Mouse (Mus musculus) retina, postnatal 7 days (tissue): ENCODE data around the gene Grxcr1.

Experiments
- DNase-seq: peaks from one replicate; pipeline ENCODE4 v3.0.0-alpha.2; 2012; ENCODE audit warnings: low read depth, low spot score

Grxcr1 gene

DNA sequence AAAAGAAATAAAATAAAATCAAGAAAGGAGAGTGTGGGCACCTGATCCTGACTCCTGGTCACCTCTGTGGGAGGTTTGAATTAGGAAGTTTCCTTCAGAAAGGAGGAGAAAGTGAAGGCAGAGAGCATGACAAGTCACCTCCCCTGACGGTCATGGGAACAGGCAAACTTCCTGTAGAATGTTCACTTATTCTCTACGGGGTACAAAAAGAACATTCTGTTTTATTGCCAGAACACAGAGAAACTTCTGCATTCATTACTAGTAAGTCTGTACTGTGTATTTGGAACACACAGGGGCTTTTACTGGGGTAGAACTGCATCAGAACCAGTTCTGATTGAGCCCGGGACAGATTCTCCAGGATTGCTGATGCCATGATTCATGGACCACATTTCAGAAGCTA is 55.5 kb downstream of the Grxcr1 start:
- DNase-seq: no peak

DNA sequence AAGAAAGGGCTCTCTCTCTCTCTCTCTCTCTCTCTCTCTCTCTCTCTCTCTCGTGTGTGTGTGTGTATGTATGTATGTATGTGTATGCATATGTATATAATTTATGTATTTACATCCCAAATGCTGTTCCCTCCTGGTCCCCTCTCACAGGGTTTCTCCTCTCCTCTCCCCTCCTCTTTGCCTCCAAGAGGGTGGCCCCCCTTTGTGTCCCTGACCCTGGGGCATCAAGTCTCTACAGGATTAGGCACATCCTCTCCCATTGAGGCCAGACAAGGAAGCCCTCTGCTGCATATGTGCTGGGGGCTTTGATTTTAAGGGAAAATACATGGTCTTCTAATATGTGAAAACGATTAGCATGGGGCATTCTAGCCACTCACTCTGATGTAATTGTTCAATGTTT is 61.5 kb downstream of the Grxcr1 start:
- DNase-seq: no peak

- DNase-seq: no peak
These were observed 66.3 kb downstream of the Grxcr1 start for GRCm38 (mm10) chr5:68097665-68098624.

DNA sequence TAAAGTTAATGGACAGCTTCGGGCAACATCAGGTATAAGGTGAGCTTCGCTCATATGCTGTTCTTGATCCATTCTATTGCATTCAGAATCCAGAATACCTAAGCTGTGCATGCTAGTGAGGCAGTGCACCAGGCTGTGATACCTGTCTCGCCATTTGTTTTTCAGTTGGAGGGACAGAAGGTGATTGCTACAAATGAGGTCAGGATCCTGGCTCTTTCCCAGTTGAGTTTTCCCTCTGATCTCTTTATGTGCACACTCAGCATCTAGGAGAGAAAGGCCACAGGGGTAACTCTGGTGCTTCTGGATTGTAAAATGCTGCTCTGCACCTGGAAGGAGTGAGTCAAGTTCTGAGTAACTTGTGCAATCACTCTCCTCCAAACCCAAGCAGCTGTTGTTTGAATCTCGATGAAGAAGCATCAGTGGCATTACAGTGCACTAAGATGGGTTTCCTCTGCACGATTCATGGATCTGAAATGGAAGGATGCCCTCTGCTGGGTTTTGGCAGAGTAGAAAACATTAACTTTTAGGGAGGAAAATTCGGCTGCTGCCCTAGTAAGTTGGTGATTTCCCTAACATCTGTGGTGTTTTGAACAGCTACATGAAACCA is 80.9 kb downstream of the Grxcr1 start:
- DNase-seq: no peak

DNA sequence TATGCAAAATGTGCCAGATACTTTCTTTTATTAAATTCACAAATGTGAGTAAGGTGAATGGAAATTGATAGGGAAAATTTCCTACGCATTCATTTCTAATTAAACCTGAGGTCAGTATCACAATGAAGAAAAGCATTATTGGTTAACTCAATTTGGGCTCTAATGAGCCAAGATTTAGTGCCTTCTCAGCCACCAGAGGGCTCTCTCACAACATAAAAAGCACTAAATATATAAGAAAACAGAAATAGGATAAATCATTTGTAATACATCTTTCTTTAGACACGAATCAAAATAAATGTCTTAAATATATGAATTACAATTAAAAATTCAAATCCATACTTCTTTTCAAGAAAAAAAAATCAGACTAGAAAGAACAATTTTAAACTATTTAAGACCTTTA is 89.2 kb downstream of the Grxcr1 start:
- no peak for DNase-seq

- no peak for DNase-seq
These were observed 91.2 kb downstream of the Grxcr1 start for GRCm38 (mm10) chr5:68122883-68123282.

DNA sequence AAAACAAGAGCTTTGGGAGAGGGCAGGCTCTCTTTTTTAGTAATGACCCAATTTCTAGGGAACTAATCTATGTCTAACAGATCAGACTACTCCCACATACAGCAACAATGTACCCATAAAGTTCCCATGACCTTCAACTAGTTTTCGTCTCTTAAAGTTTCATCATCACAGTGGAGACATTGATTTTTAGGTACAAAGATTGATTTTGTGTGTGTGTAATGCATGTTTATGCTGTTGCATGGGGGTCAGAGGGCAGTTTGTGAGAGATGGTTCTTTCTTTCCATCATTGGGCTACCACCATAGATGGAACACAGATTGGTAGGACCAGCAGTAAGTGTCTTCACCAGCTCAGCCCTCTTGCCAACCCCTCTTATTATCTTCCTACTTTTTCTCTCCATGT is 93.8 kb downstream of the Grxcr1 start:
- no peak for DNase-seq

DNA sequence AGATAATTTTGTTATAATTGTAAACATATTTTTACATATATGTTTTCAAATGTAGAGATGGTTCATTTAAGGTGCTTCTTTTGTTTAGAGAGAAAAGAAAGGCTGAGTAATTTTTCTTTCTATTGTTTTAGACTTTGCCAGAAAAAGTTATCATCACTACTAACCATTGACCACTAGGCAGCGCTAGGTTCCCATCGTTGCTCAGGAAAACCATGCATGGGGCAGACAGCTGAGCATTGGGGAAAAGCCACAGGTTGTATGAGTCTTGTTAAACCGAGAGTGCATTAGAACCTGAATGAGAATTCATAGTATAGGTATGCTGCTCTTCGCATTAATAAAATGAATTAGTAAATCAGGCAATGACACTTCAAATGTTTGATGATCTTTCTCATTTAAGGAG is 96.8 kb downstream of the Grxcr1 start:
- DNase-seq: peak; percentile 17

DNA sequence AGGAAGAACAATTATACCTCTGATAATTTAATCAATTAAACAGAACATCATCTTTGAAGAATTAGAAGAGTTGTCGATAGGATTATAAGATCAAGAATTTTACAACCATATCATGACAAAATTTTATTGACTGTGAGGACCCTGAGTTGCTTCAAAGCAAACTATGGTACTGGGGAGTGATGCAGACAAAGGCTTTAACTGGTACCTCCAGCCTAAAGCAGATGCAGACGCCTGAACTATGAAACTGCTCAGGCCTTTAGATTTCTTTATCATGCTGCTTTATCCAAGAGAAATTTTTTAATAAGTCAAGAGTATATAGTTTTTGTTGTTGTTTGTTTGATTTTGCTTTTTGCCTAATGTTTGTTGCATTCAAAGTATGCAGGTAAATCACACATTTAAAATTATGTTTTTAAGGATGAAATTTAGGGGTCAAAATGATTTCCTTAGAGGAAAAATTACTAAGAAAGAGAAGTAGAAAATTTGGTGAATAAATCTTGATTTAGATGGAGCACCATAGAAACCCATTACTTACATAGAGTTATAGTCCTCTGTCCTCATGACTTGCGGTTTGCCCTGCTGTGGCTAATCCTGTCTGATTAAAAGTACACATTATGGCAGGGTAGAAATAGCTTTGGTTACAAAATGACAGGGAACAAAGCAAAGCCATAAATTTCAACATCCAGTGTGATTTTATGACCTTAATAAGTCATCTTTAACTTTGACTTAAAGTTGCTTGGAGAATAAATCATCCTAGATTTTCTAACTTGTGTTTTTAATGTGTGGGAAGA is 97.4 kb downstream of the Grxcr1 start:
- DNase-seq: no peak

DNA sequence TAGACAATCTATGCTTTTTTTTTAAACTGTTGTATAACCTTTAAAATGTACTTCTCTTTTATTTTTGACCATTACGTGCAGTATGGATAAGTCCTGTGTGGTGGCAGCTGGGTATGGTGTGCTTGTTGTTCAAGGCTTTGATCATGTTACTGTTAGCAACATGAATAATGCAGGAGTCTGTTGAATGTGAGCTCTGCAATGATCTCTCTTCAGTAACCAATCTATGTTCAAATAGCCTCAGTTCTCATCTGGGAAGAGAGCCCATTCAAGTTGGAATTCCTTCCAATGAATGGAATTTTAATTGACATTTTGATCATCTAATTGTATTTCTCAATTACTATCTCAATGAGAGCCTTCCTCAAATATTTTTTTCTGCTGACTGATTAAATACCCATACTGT is 115.2 kb downstream of the Grxcr1 start:
- DNase-seq: no peak

- DNase-seq: no peak
These were observed 118.3 kb downstream of the Grxcr1 start for GRCm38 (mm10) chr5:68149946-68150345.

GRCm38 (mm10) chr5:68150347-68151043 is 118.9 kb downstream of the Grxcr1 start:
- no peak for DNase-seq

- DNase-seq: no peak
These were observed 130.9 kb downstream of the Grxcr1 start for GRCm38 (mm10) chr5:68162503-68162902.

GRCm38 (mm10) chr5:68165954-68166353 is 134.3 kb downstream of the Grxcr1 start:
- no peak for DNase-seq
